Comparison of ENCODE assay signal across 8 mouse cellular contexts in the genomic region with DNA sequence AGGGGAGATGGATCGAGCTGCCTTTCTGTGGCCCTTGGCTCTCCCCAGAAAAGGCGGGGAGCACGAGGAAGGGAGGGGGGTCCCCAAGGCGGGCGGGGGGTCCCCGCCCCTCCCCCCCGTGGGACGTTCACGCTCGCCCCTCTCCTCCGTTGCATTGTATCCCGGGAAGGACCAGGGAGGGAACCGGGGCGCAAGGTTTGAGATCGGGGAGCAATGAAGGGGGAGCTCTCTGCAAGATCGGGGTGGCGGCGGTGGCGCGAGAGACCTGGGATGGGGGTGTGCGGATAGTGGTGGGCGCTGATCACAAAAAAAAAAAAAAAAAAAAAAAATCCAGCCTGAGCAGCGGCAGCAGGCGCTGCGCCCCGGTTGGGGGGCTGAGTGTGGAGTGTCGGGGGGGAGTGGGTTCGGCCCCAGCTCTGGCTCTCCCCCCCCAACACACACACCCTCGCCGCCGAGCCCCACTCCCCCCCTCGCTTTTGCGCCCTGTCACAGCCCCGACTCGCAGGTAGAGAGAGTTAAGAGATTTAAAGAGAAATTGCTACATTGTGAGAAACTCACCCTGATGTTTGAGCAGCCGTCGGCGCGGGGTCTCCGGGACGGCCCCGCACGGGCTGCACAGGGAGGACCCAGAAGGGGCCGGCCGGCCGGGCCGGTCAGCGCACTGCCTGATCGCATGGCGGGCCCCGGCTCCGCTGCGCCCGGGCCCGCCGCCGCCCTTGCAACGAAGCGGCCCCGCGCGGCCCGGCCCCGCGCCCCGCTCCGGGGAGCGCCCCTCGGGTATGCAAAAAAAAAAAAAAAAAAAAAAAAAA. TPM values are rescaled to one million over a fixed set of nuclear protein-coding genes. Genes with fewer than 3 reads are reported as not detected.
A peak's percentile ranks its signal among the peaks of the same experiment; 100 is the strongest.
DNase-seq lines count a peak whose midpoint lies in the region; ATAC-seq and TF ChIP-seq lines count a peak whose summit lies in the region.

A gene (minus strand): TSS at position 584 of the 809 bp plus-strand sequence.

- peak within 1 kb of the TSS; percentile 79 for H3K4me2 ChIP-seq in hindbrain, embryonic 11.5 days (replicated peaks; ENCODE audit: low read depth, low read length)

- H3K9me3 ChIP-seq in ES-E14 (ENCODE audit: control insufficient read depth, insufficient read depth, low read depth, low read length) = no peaks in the 10 kb centered on the region
- H3K9me3 ChIP-seq in hindbrain, embryonic 11.5 days (ENCODE audit: control insufficient read depth, low read length) = no peaks in the 10 kb centered on the region

- H3K4me3 ChIP-seq in ES-E14 (ENCODE audit: insufficient read depth in 1 of 2, low read depth in 1 of 2, low read length in 2 of 2, poor library complexity in 1 of 2, severe bottlenecking in 1 of 2) = peak within 1 kb of the TSS; percentile 81 to 85
- peak within 1 kb of the TSS; percentile 95 for H3K4me3 ChIP-seq in hindbrain, embryonic 11.5 days (ENCODE audit: low read depth, low read length)

- peak within 1 kb of the TSS; percentile 88 for H3K9ac ChIP-seq in ES-E14 (ENCODE audit: insufficient read depth, low read depth, low read length, poor library complexity, severe bottlenecking)
- peak within 1 kb of the TSS; percentile 100 for H3K9ac ChIP-seq in hindbrain, embryonic 11.5 days (ENCODE audit: low read depth, low read length)

- peaks cover 7 to 13% of the 10 kb centered on the region in 2 experiments; a peak in 3 of 4 replicates for H3K4me1 ChIP-seq in ES-E14 (ENCODE audit: control insufficient read depth in 2 of 2, insufficient read depth in 2 of 2, low read length in 2 of 2, poor library complexity in 1 of 2)
- H3K4me1 ChIP-seq in hindbrain, embryonic 11.5 days (replicated peaks; ENCODE audit: control insufficient read depth, insufficient read depth, low read length) = peaks cover 11% of the 10 kb centered on the region; the same call in 1 of the 2 replicates

- H3K36me3 ChIP-seq in ES-E14 (ENCODE audit: control insufficient read depth, insufficient read depth, low read length, poor library complexity, severe bottlenecking) = no peaks in the 10 kb centered on the region
- H3K36me3 ChIP-seq in hindbrain, embryonic 11.5 days (ENCODE audit: control insufficient read depth, insufficient read depth, low read length) = no peaks in the 10 kb centered on the region

- ATAC-seq in frontal cortex, adult (ENCODE audit: low TSS enrichment) = peak; percentile 15; the same call in 1 of the 2 replicates
- ATAC-seq in hindbrain, embryonic 11.5 days (ENCODE audit: low FRiP score) = peak; percentile 75

- no peak for DNase-seq in ES-E14 (ENCODE audit: low read depth, low spot score)
- DNase-seq in cerebellum, adult 11-12 months = peak; percentile 87
- peak; percentile 92 for DNase-seq in hindbrain, embryonic 11.5 days (ENCODE audit: low spot score)
- DNase-seq in layer of hippocampus, postnatal 14 days (ENCODE audit: low spot score in 2 of 2) = peak; percentile 78 to 80
- DNase-seq in lung, postnatal 14 days = peak; percentile 87
- peak; percentile 92 for DNase-seq in retina, postnatal 1 day
- peak; percentile 90 for DNase-seq in thymus, postnatal 4 days

- WGBS in hindbrain, embryonic 11.5 days = under 1% methylated on average over 54 of the region's 69 CpGs

- in situ Hi-C loops in ES-E14 (cut with MboI; ENCODE audit: low sequenced_read_pairs in 2 of 2, unreplicated experiment in 2 of 2) = no loop called here

- no peaks in the 10 kb centered on the region for H3K27me3 ChIP-seq in hindbrain, embryonic 11.5 days (ENCODE audit: control insufficient read depth, insufficient read depth, low read length)

- H3K27ac ChIP-seq in ES-E14 (ENCODE audit: insufficient read depth, low read depth, low read length, poor library complexity, severe bottlenecking) = 0 out of 2 replicates have a peak within 1 kb of the TSS, but pooled peaks have one; percentile 25
- peak within 1 kb of the TSS; percentile 98 for H3K27ac ChIP-seq in hindbrain, embryonic 11.5 days (ENCODE audit: low read depth, low read length)

TF ChIP-seq in ES-E14, 5 proteins besides CTCF, POLR2A, EP300 and RAD21:
- 0 out of 2 replicates have a peak, but pooled peaks have one; percentile 2 for TF ChIP-seq MAFK (IDR thresholded peaks at IDR 0.05; ENCODE audit: insufficient read depth, low read depth, low read length)
- TF ChIP-seq HCFC1 (IDR thresholded peaks at IDR 0.05; ENCODE audit: borderline replicate concordance, insufficient read depth, low read length) = 0 out of 2 replicates have a peak, but pooled peaks have one; percentile 27
- no peak for TF ChIP-seq ZC3H11A (IDR thresholded peaks at IDR 0.05; ENCODE audit: borderline replicate concordance, low read depth, low read length)
- TF ChIP-seq ZNF384 (IDR thresholded peaks at IDR 0.05; ENCODE audit: low read depth, low read length) = peak; percentile 74; the same call in 1 of the 2 replicates
TF ChIP-seq in ES-E14: peak in this region for 3.

RNA-seq across cellular contexts. Expression of the gene that starts here (rescaled TPM):
- 3.5 and 3.6 TPM in 2 replicates for total RNA-seq in ES-E14 (2012; rRNA removed)
- polyA plus RNA-seq in hindbrain, embryonic 11.5 days (2014; fragmentation: Nextera tagmentation; extraction: Ambion mirVana) = 6.6 and 9.2 TPM in 2 replicates
- total RNA-seq in layer of hippocampus, postnatal 14 days (2021) = 10 to 100 TPM; 18.7 to 19.4 TPM
